34 mouse cellular contexts compared by ENCODE assay signal in the genomic region with DNA sequence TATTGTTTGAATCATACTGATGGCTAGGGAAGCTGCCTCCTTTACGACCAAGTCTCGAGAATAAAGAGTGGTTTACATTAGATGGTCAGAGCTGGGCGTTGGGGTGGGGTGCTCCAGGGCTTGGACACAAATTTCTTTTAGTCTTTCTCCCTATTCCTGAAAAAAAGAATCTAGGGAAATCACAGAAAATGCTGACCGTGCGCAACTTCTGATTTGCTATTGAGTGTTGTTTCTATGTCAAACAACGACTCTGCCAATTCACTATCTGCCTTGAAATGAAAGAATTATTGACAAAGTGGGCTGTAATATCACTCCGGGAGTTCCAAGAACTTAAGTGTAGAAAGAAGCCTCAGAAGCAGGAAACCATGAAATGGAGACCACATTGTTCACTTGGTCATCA. TPM values are rescaled to one million over a fixed set of nuclear protein-coding genes. Genes with fewer than 3 reads are reported as not detected.
A peak's percentile ranks its signal among the peaks of the same experiment; 100 is the strongest.
DNase-seq lines count a peak whose midpoint lies in the region; ATAC-seq and TF ChIP-seq lines count a peak whose summit lies in the region.
"Had no signal": no experiment of that assay in that cellular context is flagged by ENCODE, and none has a peak within 500 bp of the region (broad histone marks: within the 10 kb centered on the region; RNA-seq: fewer than 3 reads in every experiment).

No protein-coding gene starts in this region.

- H3K9ac ChIP-seq in heart, embryonic 13.5 days: no peak overlapping the region
- H3K9ac ChIP-seq in heart, embryonic 12.5 days: no peak overlapping the region
- no peak overlapping the region for H3K9ac ChIP-seq in heart, embryonic 16.5 days (ENCODE audit: low read length)
- no peak overlapping the region for H3K9ac ChIP-seq in ES-E14 (ENCODE audit: insufficient read depth, low read depth, low read length, poor library complexity, severe bottlenecking)
- H3K9ac ChIP-seq: embryonic facial prominence, embryonic 12.5 days; embryonic facial prominence, embryonic 15.5 days; forebrain, embryonic 12.5 days; forebrain, embryonic 15.5 days; hindbrain, embryonic 13.5 days had no signal

- H3K36me3 ChIP-seq in heart, embryonic 13.5 days: no peaks in the 10 kb centered on the region
- no peaks in the 10 kb centered on the region for H3K36me3 ChIP-seq in heart, embryonic 12.5 days
- H3K36me3 ChIP-seq in heart, embryonic 16.5 days (ENCODE audit: control insufficient read depth, insufficient read depth): no peaks in the 10 kb centered on the region
- no peaks in the 10 kb centered on the region for H3K36me3 ChIP-seq in ES-E14 (ENCODE audit: control insufficient read depth, insufficient read depth, low read length, poor library complexity, severe bottlenecking)
- H3K36me3 ChIP-seq in myocyte (ENCODE audit: control insufficient read depth, insufficient read depth): no peaks in the 10 kb centered on the region
- H3K36me3 ChIP-seq: embryonic facial prominence, embryonic 12.5 days; embryonic facial prominence, embryonic 15.5 days; forebrain, embryonic 12.5 days; forebrain, embryonic 15.5 days; G1E; hindbrain, embryonic 10.5 days; hindbrain, embryonic 13.5 days had no signal

- intact Hi-C loops in heart, postnatal 14 days (cut with DNase I): no loop called here

- no peak overlapping the region for H3ac ChIP-seq in myocyte (ENCODE audit: control insufficient read depth, insufficient read length)

- in situ Hi-C loops in ES-E14 (cut with MboI; ENCODE audit: low sequenced_read_pairs in 2 of 2, unreplicated experiment in 2 of 2): no loop called here

- 75% methylated on average over 7 of the region's 7 CpGs for WGBS in heart, embryonic 13.5 days
- WGBS in heart, embryonic 12.5 days: 74% methylated on average over 7 of the region's 7 CpGs
- WGBS in heart, embryonic 16.5 days: 73% methylated on average over 7 of the region's 7 CpGs

- no peak overlapping the region for H3K4me3 ChIP-seq in heart, embryonic 13.5 days
- H3K4me3 ChIP-seq in heart, embryonic 12.5 days: no peak overlapping the region
- H3K4me3 ChIP-seq in heart, embryonic 16.5 days (ENCODE audit: low read length): no peak overlapping the region
- no peak overlapping the region for H3K4me3 ChIP-seq in ES-E14 (ENCODE audit: insufficient read depth in 1 of 2, low read depth in 1 of 2, low read length in 2 of 2, poor library complexity in 1 of 2, severe bottlenecking in 1 of 2)
- no peak overlapping the region for H3K4me3 ChIP-seq in myocyte
- H3K4me3 ChIP-seq in layer of hippocampus, adult 2 months: no peak overlapping the region
- H3K4me3 ChIP-seq: embryonic facial prominence, embryonic 12.5 days; embryonic facial prominence, embryonic 15.5 days; erythroblast, embryonic 14.5 days; forebrain, embryonic 12.5 days; forebrain, embryonic 15.5 days; hindbrain, embryonic 10.5 days; hindbrain, embryonic 13.5 days had no signal

- TF ChIP-seq POLR2A in myocyte (IDR thresholded peaks at IDR 0.05; ENCODE audit: insufficient read length, low read depth): no peak

- no peaks in the 10 kb centered on the region for H3K9me3 ChIP-seq in heart, embryonic 13.5 days
- H3K9me3 ChIP-seq in heart, embryonic 12.5 days (replicated peaks): no peaks in the 10 kb centered on the region
- no peaks in the 10 kb centered on the region for H3K9me3 ChIP-seq in heart, embryonic 16.5 days (replicated peaks; ENCODE audit: control insufficient read depth, low read length)
- no peaks in the 10 kb centered on the region for H3K9me3 ChIP-seq in ES-E14 (ENCODE audit: control insufficient read depth, insufficient read depth, low read depth, low read length)
- H3K9me3 ChIP-seq: embryonic facial prominence, embryonic 12.5 days; embryonic facial prominence, embryonic 15.5 days; forebrain, embryonic 12.5 days; forebrain, embryonic 15.5 days; hindbrain, embryonic 10.5 days; hindbrain, embryonic 13.5 days had no signal

- ATAC-seq in heart, embryonic 13.5 days (ENCODE audit: extremely low read depth, insufficient number of reproducible peaks, low FRiP score, low TSS enrichment): no peak
- ATAC-seq in heart, embryonic 12.5 days (ENCODE audit: insufficient number of reproducible peaks, low FRiP score): no peak
- no peak for ATAC-seq in heart, embryonic 16.5 days (replicated peaks; ENCODE audit: extremely low read depth, insufficient read depth, low FRiP score)
- ATAC-seq: CD4-positive, CD25-positive, alpha-beta regulatory T cell, adult 4 months; forebrain, embryonic 15.5 days; hindbrain, postnatal 0 days; inflammation-experienced regulatory T-cells, adult 6 months; intestine, embryonic 16.5 days had no signal

- H3K79me2 ChIP-seq in myocyte (ENCODE audit: control insufficient read depth, insufficient read depth): no peaks in the 10 kb centered on the region

- no peak for DNase-seq in heart, postnatal 14 days
- no peak for DNase-seq in ES-E14 (ENCODE audit: low read depth, low spot score)
- DNase-seq in layer of hippocampus, adult 2 months (ENCODE audit: low spot score in 2 of 2): no peak
- DNase-seq: adrenal gland, adult 2 months; adrenal gland, postnatal 14 days; cerebellum, adult 11 months; cerebellum, adult 2 months; cerebellum, adult 9-11 months; cerebellum, postnatal 25 days; gastrocnemius, postnatal 25 days; kidney, adult 18-20 months; kidney, adult 9 months had no signal

- no peaks in the 10 kb centered on the region for H3K27me3 ChIP-seq in heart, embryonic 13.5 days (replicated peaks)
- no peaks in the 10 kb centered on the region for H3K27me3 ChIP-seq in heart, embryonic 12.5 days (replicated peaks)
- H3K27me3 ChIP-seq in heart, embryonic 16.5 days (ENCODE audit: control insufficient read depth, insufficient read depth, low read length): no peaks in the 10 kb centered on the region
- H3K27me3 ChIP-seq in myocyte (ENCODE audit: control insufficient read depth, insufficient read depth, insufficient read length): no peaks in the 10 kb centered on the region
- H3K27me3 ChIP-seq: embryonic facial prominence, embryonic 12.5 days; embryonic facial prominence, embryonic 15.5 days; forebrain, embryonic 12.5 days; forebrain, embryonic 15.5 days; hindbrain, embryonic 13.5 days; Patski had no signal

- TF ChIP-seq CTCF in layer of hippocampus, adult 2 months (conservative IDR thresholded peaks at IDR 0.05): no peak

- H3K4me1 ChIP-seq in heart, embryonic 13.5 days: peaks cover 24% of the 10 kb centered on the region
- H3K4me1 ChIP-seq in heart, embryonic 12.5 days (replicated peaks): peaks cover 13% of the 10 kb centered on the region
- peaks cover 17% of the 10 kb centered on the region for H3K4me1 ChIP-seq in heart, embryonic 16.5 days (ENCODE audit: control insufficient read depth, insufficient read depth, low read length)
- H3K4me1 ChIP-seq in ES-E14 (ENCODE audit: control insufficient read depth in 2 of 2, insufficient read depth in 2 of 2, low read length in 2 of 2, poor library complexity in 1 of 2): no peaks in the 10 kb centered on the region
- H3K4me1 ChIP-seq: embryonic facial prominence, embryonic 15.5 days; forebrain, embryonic 12.5 days; forebrain, embryonic 15.5 days; hindbrain, embryonic 10.5 days had no signal

- peak overlapping the region; percentile 70; the same call in 1 of the 2 replicates for H3K27ac ChIP-seq in heart, embryonic 13.5 days (replicated peaks)
- no peak overlapping the region; the same call in 1 of the 2 replicates for H3K27ac ChIP-seq in heart, embryonic 12.5 days (ENCODE audit: poor library complexity, severe bottlenecking)
- H3K27ac ChIP-seq in heart, embryonic 16.5 days (ENCODE audit: low read length): 0 out of 2 replicates have a peak overlapping the region, but pooled peaks have one; percentile 2
- no peak overlapping the region for H3K27ac ChIP-seq in ES-E14 (ENCODE audit: insufficient read depth, low read depth, low read length, poor library complexity, severe bottlenecking)
- no peak overlapping the region for H3K27ac ChIP-seq in layer of hippocampus, adult 2 months
- H3K27ac ChIP-seq: embryonic facial prominence, embryonic 12.5 days; embryonic facial prominence, embryonic 15.5 days; forebrain, embryonic 12.5 days; forebrain, embryonic 15.5 days; hindbrain, embryonic 10.5 days; hindbrain, embryonic 13.5 days; hindbrain, postnatal 0 days had no signal

- H3K4me2 ChIP-seq in heart, embryonic 13.5 days: peak overlapping the region; percentile 52; the same call in 1 of the 2 replicates
- H3K4me2 ChIP-seq in heart, embryonic 12.5 days: no peak overlapping the region
- H3K4me2 ChIP-seq in heart, embryonic 16.5 days (ENCODE audit: low read depth, low read length): no peak overlapping the region; the same call in 1 of the 2 replicates
- peak overlapping the region; percentile 94 for H3K4me2 ChIP-seq in myocyte (ENCODE audit: low read depth)
- H3K4me2 ChIP-seq: embryonic facial prominence, embryonic 12.5 days; embryonic facial prominence, embryonic 15.5 days; forebrain, embryonic 12.5 days; forebrain, embryonic 15.5 days; hindbrain, embryonic 13.5 days had no signal

TF ChIP-seq in ES-E14, 5 proteins besides CTCF, POLR2A, EP300 and RAD21:
- TF ChIP-seq HCFC1 (IDR thresholded peaks at IDR 0.05; ENCODE audit: borderline replicate concordance, insufficient read depth, low read length) (no peak), MAFK (IDR thresholded peaks at IDR 0.05; ENCODE audit: insufficient read depth, low read depth, low read length) (peak; percentile 73)
TF ChIP-seq in ES-E14: peak in this region for 1.

TF ChIP-seq in myocyte, 11 proteins besides CTCF, POLR2A, EP300 and RAD21 (continues in another document):
- TF ChIP-seq POLR2AphosphoS2 (IDR thresholded peaks at IDR 0.05; ENCODE audit: insufficient read length, low read depth): no peak
- no peak for TF ChIP-seq USF1 (IDR thresholded peaks at IDR 0.05; ENCODE audit: low read depth)
- no peak for TF ChIP-seq TCF12 (IDR thresholded peaks at IDR 0.05; ENCODE audit: insufficient read depth, poor library complexity, severe bottlenecking)
- TF ChIP-seq MYOD1 (IDR thresholded peaks at IDR 0.05; ENCODE audit: control insufficient read depth in 1 of 3, insufficient read length in 2 of 3, low read depth in 2 of 3): no peak
- no peak for TF ChIP-seq E2F4 (IDR thresholded peaks at IDR 0.05; ENCODE audit: insufficient read depth)
- no peak for TF ChIP-seq MYOG (IDR thresholded peaks at IDR 0.05; ENCODE audit: control insufficient read depth in 1 of 3, insufficient read depth in 1 of 3, insufficient read length in 2 of 3, low read depth in 2 of 3)
- TF ChIP-seq REST (IDR thresholded peaks at IDR 0.05; ENCODE audit: insufficient read depth, insufficient read length): no peak
- TF ChIP-seq TCF3 (IDR thresholded peaks at IDR 0.05; ENCODE audit: insufficient read length, low read depth): no peak
- no peak for TF ChIP-seq CEBPB (IDR thresholded peaks at IDR 0.05; ENCODE audit: insufficient read depth, poor library complexity, severe bottlenecking)

RNA-seq across cellular contexts. Expression of a gene that starts 23.5 kb away (rescaled TPM):
- polyA plus RNA-seq in heart, embryonic 13.5 days (2015; fragmentation: Nextera tagmentation; extraction: Ambion mirVana): 0.07 and 0.14 TPM in 2 replicates
- 0.10 and 0.44 TPM in 2 replicates for polyA plus RNA-seq in heart, embryonic 12.5 days (2016; fragmentation: Nextera tagmentation; extraction: Ambion mirVana)
- polyA plus RNA-seq in heart, embryonic 16.5 days (2015; fragmentation: Nextera tagmentation; extraction: Ambion mirVana): 0.36 and 0.97 TPM in 2 replicates
- total RNA-seq in heart, postnatal 14 days (2021): under 1 TPM in 1 of 2 experiments, not detected in 1; 0.10 TPM
- 2.9 and 11.8 TPM in 2 replicates for total RNA-seq in ES-E14 (2012; rRNA removed)
- polyA plus RNA-seq in myocyte (2012; fragmentation: generic; extraction: Trizol): 0.18 TPM
- not detected for total RNA-seq in layer of hippocampus, adult 2 months (2021)
- total RNA-seq: adrenal gland, adult 2 months; adrenal gland, postnatal 14 days; adrenal gland, postnatal 4 days; G1E; gastrocnemius, adult 8-10 months; gastrocnemius, postnatal 25 days; heart, adult 8-10 months; heart, postnatal 25 days; hindbrain, postnatal 0 days had no signal
- polyA plus RNA-seq: adrenal gland, adult 2 months; cerebellum, adult 2 months; erythroblast, embryonic 14.5 days; forebrain, embryonic 15.5 days; G1E; gonadal fat pad, adult 2 months; hindbrain, embryonic 13.5 days; hindbrain, postnatal 0 days; Patski had no signal

Comparison
In these comparisons a context has a peak if more than half of its experiments do, and no peak if none do; other contexts are left out.
1. H3K27ac ChIP-seq: peak in heart, embryonic 13.5 days (single experiment) and heart, embryonic 16.5 days (single experiment); none in heart, embryonic 12.5 days (single experiment), ES-E14 (single experiment) and layer of hippocampus, adult 2 months (single experiment).
2. H3K4me2 ChIP-seq: peak in heart, embryonic 13.5 days (single experiment) and myocyte (single experiment); none in heart, embryonic 12.5 days (single experiment) and heart, embryonic 16.5 days (single experiment).